Mouse (Mus musculus): ENCODE measurements around the gene Zbtb20.

- no peak for TF ChIP-seq CTCF (IDR thresholded peaks at IDR 0.05; ENCODE audit: control insufficient read depth, insufficient read depth, low read length)
- no peak for TF ChIP-seq POLR2A (IDR thresholded peaks at IDR 0.05; ENCODE audit: borderline replicate concordance, control insufficient read depth, low read depth, low read length)
Measured at GRCm38 (mm10) chr16:43388389-43388788, 512.7 kb downstream of the Zbtb20 start.

All from bone marrow, adult 2 months (tissue).